Mouse (Mus musculus): ENCODE measurements around the gene Mllt1.
A peak's percentile ranks its signal among the peaks of the same experiment; 100 is the strongest.

Gene Mllt1

DNA sequence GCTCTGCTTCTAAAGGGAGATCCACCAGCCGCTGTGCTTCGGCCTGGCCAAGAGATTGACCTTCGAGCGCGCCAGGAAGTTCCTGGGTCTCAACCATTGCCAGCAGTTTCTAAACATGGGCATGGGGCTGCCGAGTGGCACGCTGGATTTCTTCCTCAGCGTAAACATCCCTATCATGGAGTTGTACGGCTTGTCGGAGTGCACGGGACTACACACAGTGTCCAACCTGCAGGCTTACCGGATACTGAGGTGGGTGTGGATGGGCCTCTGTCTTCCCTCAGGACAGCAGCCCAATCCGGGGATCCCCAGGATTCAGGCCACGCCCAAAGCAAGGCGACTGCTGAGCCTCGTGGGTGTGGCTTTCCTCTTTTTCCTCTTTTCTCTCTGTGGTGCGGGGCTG lies 51.6 kb downstream of the Mllt1 start:
- DNase-seq (ENCODE audit: low read depth, low spot score) = peak; percentile 95

DNA sequence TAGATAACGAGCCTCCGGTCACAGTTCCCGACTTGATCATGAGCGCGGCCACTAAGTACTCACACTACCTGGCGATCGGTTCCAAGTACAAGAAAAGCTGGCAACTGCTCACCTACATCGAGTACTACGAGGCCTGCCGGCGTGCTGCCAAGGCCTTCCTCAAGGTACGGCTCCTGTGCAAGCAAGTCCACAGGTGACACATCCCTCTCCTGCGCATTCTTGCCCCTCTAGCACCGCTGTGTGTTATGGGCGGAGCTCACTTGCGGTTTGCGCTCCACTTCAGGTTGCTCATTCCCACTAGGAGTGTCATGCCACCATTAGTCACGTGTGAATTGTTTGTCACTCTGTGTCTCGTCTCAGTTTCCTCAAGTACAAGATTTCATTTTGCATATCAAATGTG lies 57.8 kb downstream of the Mllt1 start:
- DNase-seq (ENCODE audit: low read depth, low spot score) = peak; percentile 92

DNA sequence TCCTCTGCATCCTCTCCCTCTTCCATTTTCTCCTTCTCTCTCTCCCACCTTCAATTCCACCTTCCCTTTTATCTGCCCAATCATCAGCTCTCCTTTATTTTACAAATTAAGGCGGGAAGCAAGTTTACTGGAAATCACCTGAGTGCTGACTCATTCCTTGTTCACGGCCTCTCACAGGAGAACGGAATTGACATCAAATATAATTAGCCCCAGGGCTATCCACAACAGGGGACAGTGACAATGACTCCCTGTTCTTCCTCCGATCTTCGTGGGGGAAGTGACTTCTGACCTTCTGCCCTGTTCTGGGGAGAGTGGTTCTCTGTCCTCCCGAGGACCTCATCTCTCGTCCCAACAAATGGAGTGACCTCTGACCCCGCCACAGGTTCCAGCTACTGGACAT lies 58.2 kb downstream of the Mllt1 start:
- DNase-seq (ENCODE audit: low read depth, low spot score) = peak; percentile 86

DNA sequence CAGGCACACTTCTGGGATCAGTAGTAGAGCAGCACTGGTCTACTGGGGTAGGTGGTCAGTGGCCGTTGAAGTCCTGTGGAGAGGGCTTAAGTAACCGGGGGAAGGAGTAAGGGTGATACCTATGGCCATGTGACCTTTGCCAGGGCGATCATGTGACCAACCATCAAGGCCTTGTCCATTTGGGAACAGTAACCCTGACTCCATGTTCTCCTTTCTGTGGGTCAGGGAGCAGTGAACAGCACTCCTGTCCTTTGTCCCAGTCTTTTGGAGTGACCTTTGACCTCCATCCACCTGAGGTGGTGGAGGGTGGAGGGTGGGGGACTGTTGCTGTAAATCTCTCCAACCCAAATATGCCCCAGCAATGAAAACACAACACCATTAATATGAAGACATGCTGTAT lies 58.8 kb downstream of the Mllt1 start:
- peak; percentile 78 for DNase-seq (ENCODE audit: low read depth, low spot score)

DNA sequence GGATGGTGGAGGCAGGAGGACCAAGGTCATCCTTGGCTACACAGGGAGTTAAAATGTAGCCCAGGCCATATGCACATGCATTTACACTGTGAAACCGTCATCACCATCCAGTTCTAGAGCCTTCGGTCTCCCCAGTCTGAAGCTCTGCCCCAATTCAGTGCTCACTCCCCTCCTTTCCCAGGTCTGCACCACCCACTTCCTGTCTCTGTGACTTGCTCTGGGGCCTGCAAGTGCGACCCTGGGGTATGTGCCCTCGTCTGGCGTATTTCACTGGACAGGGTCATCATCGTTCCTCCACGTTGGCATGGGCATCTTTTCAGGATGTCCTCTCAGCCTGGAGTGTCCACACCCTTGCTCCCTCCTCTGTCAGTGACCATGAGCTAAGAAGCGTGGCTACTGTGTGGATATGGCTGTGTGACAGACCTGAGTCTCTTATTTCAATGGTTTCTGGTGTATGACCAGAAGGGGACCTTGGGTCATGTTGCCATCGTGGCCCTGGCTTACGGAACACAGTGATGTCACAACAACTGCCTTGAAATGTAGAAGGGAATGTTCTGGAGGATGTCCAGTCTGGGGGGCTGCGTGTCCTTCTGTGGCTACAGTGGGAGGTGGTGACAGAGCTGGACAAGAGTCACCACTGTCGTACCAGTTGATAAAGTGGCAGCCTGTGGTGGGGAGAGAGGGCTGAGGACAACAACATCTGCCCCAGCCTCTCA lies 60.1 kb downstream of the Mllt1 start, which contains the start of gene 1700061G19Rik:
Gene 1700061G19Rik, plus strand, starts transcription at position 542 of the 716 bp plus-strand sequence.
- DNase-seq (ENCODE audit: low read depth, low spot score) = no peak

DNA sequence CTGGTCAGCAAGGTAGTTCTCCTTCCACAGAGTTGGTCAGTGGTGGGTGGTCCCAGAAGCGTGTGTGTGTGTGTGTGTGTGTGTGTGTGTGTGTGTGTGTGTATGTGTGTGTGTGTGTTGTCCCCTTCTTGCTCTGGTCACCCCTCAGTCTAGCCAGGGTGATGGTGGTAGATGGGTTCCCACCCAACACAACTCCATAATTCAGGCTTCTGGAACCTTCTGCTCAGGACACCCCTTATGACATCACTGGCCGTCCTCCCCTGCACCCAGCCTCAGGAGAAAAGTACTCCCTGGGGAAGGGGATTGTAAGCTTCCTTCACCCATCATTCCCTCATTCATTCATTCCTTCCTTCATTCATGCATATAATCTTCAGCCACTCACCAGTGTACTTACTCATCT lies 61.0 kb downstream of the Mllt1 start, which contains the start of gene Acsbg2:
Gene Acsbg2, minus strand, starts transcription at position 211 of the 400 bp plus-strand sequence.
- DNase-seq (ENCODE audit: low read depth, low spot score) = no peak

DNA sequence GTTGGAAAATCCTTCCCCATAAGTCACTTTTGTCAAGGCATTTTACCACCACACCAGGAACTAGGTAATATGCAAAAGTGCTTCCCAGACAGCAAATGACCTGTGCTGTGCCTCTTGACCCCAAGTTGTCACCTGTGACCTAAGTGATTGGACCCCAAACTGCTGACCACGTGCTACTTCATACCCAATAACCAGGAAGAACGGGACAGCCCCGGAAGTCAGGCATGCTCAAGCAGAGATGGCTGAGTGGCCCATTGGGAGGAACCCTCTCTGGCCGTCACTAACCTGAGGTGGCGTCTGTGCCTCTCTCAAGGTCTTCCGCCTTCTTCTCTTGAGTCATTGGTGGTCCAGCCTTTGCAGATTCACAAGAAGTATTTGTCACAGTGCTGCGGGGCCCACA lies 62.7 kb downstream of the Mllt1 start:
- DNase-seq (ENCODE audit: low read depth, low spot score) = peak; percentile 71

DNA sequence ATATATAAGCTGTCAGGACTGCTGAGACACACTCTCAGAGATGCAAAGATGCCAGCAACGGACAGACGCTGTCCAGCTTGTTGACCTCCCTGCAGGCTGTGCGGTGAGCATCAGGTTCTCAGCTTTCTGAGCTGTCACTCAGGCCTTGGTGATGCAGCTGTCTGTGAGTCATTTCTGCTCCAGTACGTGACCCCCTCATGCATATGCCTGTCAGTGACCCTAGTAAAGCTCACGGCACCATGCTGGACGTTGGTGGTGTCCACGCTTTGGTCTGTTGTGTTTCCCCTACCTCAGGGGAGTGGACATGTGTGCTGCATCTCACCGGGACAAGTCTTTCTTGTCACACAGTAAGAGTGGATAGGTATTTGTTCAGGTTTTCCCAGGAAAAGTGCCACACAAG lies 63.4 kb downstream of the Mllt1 start:
- no peak for DNase-seq (ENCODE audit: low read depth, low spot score)

DNA sequence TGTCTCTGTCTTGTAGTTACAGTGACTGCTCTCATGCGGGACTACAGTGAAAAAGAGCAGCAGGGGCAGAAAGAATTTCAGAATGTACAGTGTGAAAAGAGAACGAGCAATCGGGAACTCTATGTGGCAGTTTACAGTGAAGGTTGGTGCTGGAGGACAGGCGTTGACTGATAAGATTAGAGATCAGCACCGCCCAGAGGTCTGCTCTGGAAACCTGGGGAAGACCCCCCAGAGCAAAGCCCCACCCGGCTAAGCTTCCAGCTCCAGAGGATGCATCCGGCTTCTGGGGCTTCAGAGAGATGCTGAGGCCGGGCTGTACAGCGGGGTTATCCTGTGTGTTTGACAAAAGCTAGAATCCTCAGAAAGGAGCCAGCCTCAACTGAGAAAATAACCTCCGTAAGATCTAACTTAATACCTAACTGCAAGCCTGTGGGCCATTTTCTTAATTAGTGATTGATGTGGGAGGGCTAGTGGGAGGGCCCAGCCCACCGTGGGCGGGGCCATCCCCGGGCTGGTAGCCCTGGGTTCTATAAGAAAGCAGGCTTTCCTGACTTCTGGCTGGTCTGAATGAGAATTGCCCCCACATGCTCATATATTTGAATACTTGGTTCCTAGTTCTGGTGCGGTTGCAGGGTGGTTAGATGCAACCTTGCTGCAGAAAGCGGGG lies 64.8 kb downstream of the Mllt1 start:
- DNase-seq (ENCODE audit: low read depth, low spot score) = peak; percentile 85

DNA sequence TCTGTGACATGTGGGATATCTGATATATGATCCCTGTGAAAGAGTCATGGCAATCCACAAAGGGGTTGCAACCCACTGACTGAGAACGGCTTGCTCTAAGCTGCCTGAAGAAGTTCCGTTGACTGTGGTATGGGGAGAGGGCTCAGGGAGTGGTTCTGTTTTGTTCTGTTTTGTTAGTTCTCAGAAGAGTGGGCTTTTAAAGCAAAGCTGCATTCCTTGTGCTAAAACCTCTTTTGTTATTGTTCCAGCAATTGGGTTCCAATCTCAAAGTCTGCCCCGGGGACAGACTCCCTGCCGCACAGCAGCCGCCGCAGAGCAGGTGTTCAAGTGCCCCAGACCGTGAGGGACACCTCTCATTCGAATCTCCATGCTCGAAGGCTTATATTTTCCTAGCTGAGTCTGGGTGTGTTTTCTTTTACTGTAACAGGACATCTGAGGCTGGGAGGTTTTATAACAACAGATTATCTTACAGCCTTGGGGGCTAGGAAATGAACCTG lies 65.7 kb downstream of the Mllt1 start:
- DNase-seq (ENCODE audit: low read depth, low spot score) = peak; percentile 96

DNA sequence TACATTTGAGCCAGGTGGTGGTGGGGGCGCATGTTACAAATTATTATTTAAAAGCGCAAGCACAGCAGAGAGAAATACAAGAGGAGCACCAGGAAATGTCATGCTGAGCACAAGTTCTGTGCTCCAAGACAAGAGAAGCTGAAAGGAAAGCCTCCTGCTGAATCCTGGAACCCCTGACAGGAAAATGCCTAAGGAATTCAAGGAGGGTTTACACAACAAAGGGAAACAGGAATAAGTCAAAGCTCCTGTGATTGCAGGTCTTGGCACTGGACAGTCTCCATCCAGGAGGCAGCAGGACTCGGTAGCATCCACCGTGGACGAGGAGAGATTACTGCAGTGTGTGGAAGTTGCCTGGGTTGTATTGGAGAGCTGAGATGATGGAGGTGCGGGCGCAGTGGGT lies 69.1 kb downstream of the Mllt1 start:
- DNase-seq (ENCODE audit: low read depth, low spot score) = peak; percentile 91

DNA sequence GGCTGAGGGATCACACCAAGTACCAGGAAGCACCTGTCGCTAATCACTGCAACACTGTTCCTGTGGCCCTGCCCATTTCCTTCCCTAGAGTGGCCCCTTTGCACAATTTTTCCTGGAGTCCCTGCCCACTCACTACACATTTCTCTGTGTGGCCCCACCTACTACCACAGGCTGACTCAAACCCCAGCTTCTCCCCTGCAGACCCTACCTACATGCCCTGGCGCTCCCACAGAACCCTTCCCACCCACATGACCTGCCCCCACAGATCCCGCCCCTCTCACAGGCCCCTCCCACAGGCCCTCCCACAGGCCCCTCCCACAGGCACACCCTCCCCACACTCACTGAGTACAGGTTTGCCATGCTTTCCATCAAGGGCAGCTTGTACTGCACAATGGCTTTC lies 74.0 kb downstream of the Mllt1 start:
- DNase-seq (ENCODE audit: low read depth, low spot score) = peak; percentile 91

DNA sequence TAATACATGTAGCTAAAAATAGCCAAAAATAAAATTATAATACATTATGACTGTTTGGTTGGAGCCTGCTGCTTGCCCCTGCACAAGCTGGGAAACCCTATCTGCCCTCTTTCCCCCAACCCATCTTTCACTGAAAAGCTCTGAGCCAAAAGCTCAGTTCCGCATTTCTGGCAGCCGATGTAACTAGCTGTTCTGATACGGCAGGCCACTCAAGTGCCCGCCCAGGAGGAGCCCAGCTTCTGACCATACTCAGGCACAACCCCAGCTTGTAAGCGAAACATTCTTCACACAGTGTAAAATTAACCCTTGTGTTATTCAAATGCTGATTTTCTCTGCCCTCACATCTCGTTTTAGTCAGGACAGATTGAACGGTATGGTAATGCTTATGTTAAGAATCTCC lies 76.3 kb downstream of the Mllt1 start:
- no peak for DNase-seq (ENCODE audit: low read depth, low spot score)

DNA sequence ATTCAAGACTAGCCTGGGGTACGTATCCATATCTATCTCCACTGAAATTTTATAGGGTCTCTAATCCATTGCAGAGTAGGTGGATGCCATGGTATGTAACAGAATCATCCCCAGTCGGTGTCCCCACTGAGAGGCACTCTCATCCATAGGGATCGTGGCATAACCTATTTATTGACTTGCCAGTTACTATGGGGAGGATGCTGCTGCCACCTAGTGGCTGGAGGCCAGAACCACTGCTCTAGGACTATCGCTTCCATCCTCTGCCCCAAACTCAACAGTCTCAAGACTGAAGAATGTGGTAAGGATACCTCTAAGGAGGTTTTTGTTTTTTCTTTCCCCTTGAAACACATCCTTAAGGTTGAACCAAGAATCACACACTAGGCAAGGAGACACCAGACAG lies 77.0 kb downstream of the Mllt1 start:
- DNase-seq (ENCODE audit: low read depth, low spot score) = peak; percentile 89

DNA sequence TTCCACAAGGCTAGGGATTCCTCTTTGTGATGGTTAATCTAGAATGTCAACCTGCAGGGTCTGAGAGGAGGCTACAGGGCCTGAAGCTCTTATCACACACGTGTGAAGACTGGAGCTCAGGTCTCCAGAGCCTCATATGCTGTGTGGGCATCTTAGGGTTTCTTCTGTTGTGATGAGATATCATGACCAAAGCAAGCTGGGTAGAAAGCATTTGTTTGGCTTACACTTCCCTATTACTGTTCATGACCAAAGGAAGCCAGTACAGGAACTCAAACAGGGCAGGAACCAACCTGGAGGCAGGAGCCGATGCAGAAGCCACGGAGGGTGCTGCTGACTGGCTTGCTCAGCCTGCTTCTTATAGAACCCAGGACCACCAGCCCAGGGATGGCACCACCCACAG lies 79.8 kb downstream of the Mllt1 start:
- no peak for DNase-seq (ENCODE audit: low read depth, low spot score)

DNA sequence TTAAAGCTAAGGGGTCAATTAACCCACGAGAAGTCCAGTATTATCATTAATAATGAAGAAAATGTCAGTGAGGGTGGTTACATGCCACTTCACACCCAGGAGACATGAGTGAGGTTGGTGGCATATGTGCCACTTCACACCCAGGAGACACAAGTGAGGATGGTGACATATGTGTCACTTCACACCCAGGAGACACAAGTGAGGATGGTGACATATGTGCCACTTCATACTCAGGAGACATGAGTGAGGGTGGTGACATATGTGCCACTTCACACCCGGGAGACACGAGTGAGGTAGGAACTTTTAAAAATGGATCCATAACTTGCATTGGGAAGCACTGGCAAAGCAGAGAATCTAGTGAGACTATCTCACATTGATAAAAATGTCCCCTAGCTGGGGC lies 84.0 kb downstream of the Mllt1 start:
- no peak for DNase-seq (ENCODE audit: low read depth, low spot score)

DNA sequence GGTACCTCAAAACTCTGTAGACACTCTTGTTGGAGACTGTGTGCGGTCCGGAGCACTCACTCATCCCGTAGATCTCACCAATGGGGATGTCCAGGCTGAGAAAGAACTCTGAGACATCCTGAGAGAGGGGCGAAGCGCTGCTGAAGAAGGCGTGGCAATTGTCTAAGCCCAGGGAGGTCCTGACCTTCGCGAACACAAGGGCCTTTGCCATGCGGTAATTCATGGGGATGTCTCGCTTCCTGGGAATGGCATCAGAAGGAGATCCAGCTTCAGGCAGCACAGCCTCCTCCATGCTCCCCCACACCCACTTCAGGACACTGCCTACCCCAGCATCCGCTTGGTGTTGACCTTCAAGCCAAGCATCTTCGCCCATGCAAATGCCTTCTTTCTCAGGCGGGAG lies 85.5 kb downstream of the Mllt1 start:
- no peak for DNase-seq (ENCODE audit: low read depth, low spot score)

DNA sequence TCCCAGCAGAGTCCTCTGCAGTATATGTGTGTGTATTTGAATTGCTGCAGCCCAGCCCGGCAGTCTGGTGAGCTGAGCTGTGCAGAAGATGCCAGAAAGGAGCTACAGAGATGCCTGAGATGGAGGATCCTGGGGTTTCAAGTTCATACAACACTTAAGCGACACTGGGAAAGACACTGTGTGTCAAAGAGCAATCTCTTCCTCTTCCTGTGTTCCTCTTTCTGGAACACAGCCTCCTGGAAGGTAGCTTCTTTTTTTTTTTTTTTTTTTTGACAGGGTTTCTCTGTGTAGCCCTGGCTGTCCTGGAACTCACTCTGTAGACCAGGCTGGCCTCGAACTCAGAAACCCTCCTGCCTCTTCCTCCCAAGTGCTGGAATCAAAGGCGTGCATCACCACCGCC lies 86.4 kb downstream of the Mllt1 start:
- no peak for DNase-seq (ENCODE audit: low read depth, low spot score)

DNA sequence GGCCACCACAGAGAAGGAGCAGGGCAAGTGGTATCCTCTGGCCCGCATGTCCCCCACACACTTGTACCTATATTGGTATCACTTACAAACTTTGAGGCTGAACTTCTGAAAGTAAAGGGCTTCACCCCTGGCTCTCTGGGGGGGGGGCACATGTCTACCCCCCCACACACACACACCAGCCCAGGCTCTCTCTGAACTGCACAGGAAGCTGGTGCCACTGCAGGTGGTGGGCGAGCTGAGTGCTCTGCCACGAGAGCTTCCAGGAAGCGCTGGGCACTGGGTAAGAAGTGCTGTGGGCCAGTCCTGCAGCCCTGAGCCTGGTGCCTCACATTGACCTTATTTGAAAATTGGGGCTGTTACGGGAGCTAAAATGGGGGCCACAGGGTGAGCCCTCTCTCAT lies 91.5 kb downstream of the Mllt1 start:
- no peak for DNase-seq (ENCODE audit: low read depth, low spot score)
